Mouse (Mus musculus) kidney, embryonic 15.5 days (tissue): Measurements from ENCODE around the gene Brdt. TPM values are rescaled to one million over a fixed set of nuclear protein-coding genes. Genes with fewer than 3 reads are reported as not detected.

ENCODE experiments used
- ATAC-seq: fragments of 200-750 bp; cut with Nextera tagmentation; replicated peaks from 2 replicates; pipeline ENCODE4 v1.8.0; 2017; ENCODE audit warnings: moderate TSS enrichment; ENCODE audit not compliant: low FRiP score
- H3K27ac ChIP-seq: fragments of 300-500 bp; sonication (generic); 2 replicates; pipeline ENCODE4 v1.5.1; 2015; ENCODE audit warnings: mild to moderate bottlenecking, inconsistent platforms
- H3K27me3 ChIP-seq: fragments of 300-500 bp; sonication (generic); 2 replicates; pipeline ENCODE4 v1.6.1; 2015; ENCODE audit warnings: inconsistent platforms
- H3K36me3 ChIP-seq: fragments of 300-500 bp; sonication (generic); 2 replicates; pipeline ENCODE4 v1.6.1; 2015; ENCODE audit warnings: inconsistent platforms
- H3K4me1 ChIP-seq: fragments of 300-500 bp; sonication (generic); 2 replicates; pipeline ENCODE4 v1.6.1; 2015; ENCODE audit warnings: inconsistent platforms
- H3K4me2 ChIP-seq: fragments of 300-500 bp; sonication (generic); 2 replicates; pipeline ENCODE4 v1.6.1; 2015; ENCODE audit warnings: moderate library complexity, mild to moderate bottlenecking, inconsistent platforms
- H3K4me3 ChIP-seq: fragments of 300-500 bp; sonication (generic); replicated peaks from 2 replicates; pipeline ENCODE4 v1.5.1; 2015; ENCODE audit warnings: mild to moderate bottlenecking, inconsistent platforms
- H3K9ac ChIP-seq: fragments of 300-500 bp; sonication (generic); 2 replicates; pipeline ENCODE4 v1.6.1; 2015; ENCODE audit warnings: mild to moderate bottlenecking, inconsistent platforms
- H3K9me3 ChIP-seq: fragments of 300-500 bp; sonication (generic); replicated peaks from 2 replicates; pipeline ENCODE4 v1.6.1; 2016; ENCODE audit warnings: inconsistent platforms
- whole genome bisulfite sequencing: fragments of 180-500 bp; shearing (Covaris S2); methylation state at CpG from one replicate; pipeline ENCODE4 v1.1.7; 2015; ENCODE audit warnings: mixed read lengths; 5-methylcytosine and 5-hydroxymethylcytosine counted together
- polyA plus RNA-seq: library from polyadenylated mRNA; unstranded; fragments of >200 nt; fragmentation: Nextera tagmentation; extraction: Ambion mirVana; gene quantifications from 2 replicates; pipeline ENCODE4 v1.2.1, GENCODE M21; 2015

Gene Brdt
- polyA plus RNA-seq: 1.7 and 2.0 TPM in 2 replicates

GRCm38 (mm10) chr5:107330916-107331421 lies at the start of gene Brdt:
Brdt (plus strand) TSS chr5:107331159.
- Histone ChIP-seq H3K36me3 (no peaks in the 10 kb centered on the region), H3K4me3 (no peak within 1 kb of the TSS), H3K27me3 (no peaks in the 10 kb centered on the region), H3K9ac (no peak within 1 kb of the TSS), H3K9me3 (no peaks in the 10 kb centered on the region), H3K4me2 (no peak within 1 kb of the TSS), H3K4me1 (no peaks in the 10 kb centered on the region), H3K27ac (no peak within 1 kb of the TSS)
- ATAC-seq: no peak
- 92% methylated on average over 30 of the region's 30 CpGs for WGBS

DNA sequence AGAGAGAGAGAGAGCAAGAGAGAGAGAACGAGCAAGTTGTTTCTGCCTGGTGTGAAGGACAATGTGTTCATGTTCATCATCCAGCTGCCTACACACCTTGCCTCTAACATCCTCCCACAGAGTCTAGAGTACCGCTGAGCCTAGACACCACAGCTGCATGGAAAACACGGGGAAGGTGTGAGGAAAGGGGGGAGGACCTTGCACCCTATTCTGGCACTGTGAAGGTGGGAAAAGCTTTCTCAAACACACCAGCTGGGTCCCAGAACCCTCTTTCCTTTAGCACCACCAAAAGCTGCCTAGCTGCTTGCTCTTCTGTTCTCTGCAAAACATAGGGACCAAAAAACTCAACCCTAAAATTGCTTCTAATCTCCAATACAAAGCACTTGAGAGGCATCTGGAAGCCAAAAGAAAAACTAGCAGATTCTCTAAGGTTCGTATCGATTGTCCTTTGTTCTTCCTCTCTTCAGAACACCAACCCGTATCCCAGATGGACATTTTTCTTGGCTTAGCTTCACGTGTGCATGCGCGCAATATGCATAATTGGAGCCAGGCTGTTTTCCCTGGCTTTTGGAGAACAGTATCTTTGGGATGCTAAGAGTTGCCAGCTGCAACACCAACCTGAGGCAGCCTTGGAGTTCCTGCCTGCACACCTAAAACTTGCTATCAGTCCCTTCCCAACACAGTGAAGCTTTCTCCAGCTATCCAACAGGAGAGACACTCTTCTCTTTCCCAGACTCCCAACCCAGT lies 48.2 kb upstream of the Brdt start:
- peaks cover 9% of the 10 kb centered on the region for H3K4me1 ChIP-seq
- H3K27ac ChIP-seq: no peak overlapping the region
- no peak overlapping the region for H3K4me3 ChIP-seq
- no peaks in the 10 kb centered on the region for H3K36me3 ChIP-seq
- WGBS: 75% methylated on average over 9 of the region's 9 CpGs
- no peak overlapping the region for H3K9ac ChIP-seq
- no peak for ATAC-seq
- no peak overlapping the region for H3K4me2 ChIP-seq
- no peaks in the 10 kb centered on the region for H3K9me3 ChIP-seq
- H3K27me3 ChIP-seq: peaks cover 2% of the 10 kb centered on the region; the same call in 1 of the 2 replicates

DNA sequence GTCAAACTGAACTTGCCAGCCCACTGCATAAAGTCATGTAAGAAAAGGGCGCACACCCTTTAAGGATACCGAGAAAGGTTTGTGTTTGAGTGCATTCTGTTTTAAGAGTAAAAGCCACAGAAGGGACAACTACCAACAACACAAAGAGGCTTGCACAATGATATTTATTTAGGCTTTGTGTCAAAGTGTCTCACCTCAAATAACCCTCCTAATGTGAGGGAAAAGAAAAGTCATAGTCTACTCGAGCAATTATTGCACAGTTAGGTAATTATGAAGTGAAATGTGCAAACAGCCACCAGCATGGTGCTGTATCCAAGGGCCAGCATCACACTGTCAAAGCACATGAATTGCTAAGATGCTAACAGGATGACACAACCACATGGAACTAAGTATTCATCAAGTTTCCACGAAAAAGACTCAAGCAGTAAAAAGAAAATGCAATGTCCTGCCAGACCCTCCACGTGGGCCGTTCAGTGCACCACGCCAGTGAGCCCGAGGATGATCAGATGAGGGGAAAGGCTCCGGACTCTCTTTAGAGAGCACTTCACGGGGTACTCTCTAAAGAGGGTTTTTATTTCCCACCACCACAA lies 46.9 kb upstream of the Brdt start:
- Histone ChIP-seq H3K4me1 (peaks cover 18% of the 10 kb centered on the region), H3K27me3 (peaks cover 10% of the 10 kb centered on the region), H3K4me3 (no peak overlapping the region), H3K27ac (no peak overlapping the region), H3K9ac (no peak overlapping the region), H3K36me3 (no peaks in the 10 kb centered on the region), H3K9me3 (no peaks in the 10 kb centered on the region), H3K4me2 (no peak overlapping the region)
- WGBS: 72% methylated on average over 10 of the region's 10 CpGs
- no peak for ATAC-seq

- no peak overlapping the region for H3K4me2 ChIP-seq
- ATAC-seq: no peak
- 78% methylated on average over 6 of the region's 6 CpGs for WGBS
Observed at GRCm38 (mm10) chr5:107285563-107285962, 45.4 kb upstream of the Brdt start.

DNA sequence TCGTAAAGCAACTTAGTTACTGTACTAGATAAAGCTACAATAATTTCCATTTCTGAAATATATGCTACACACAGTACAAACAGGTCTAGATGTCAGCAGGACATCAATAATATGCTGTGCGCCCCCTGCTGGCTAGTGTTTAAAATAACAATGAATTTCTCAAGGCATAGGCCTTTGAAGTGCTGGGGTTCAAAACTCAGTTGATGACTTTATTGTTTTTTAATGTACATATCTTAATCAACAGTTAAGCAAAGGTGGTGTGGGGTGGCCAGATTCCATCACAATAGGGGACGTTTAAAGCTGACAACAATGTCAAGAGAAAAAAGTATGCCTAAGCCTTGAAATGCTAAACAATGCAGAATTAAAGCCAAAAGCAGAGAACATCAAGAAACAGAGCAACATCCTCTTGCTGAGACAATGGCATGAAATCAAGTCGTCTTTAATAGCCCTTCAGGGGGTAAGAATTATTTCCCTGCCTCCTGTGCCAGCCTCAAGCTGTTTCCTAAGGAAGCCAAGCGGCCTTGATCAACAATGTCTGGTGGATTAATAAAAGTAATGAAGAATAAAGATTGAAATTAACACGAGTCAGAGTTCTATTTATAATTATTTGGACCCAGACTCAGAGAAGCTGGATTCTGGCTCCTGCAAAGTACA lies 43.6 kb upstream of the Brdt start:
- ATAC-seq: no peak
- WGBS: 29% methylated on average over 6 of the region's 6 CpGs
- peak overlapping the region; percentile 81 for H3K4me3 ChIP-seq
- no peak overlapping the region for H3K27ac ChIP-seq
- peaks cover 22% of the 10 kb centered on the region for H3K27me3 ChIP-seq
- no peaks in the 10 kb centered on the region for H3K36me3 ChIP-seq
- peak overlapping the region; percentile 90 for H3K4me2 ChIP-seq
- H3K9ac ChIP-seq: no peak overlapping the region
- H3K4me1 ChIP-seq: peaks cover 25% of the 10 kb centered on the region
- no peaks in the 10 kb centered on the region for H3K9me3 ChIP-seq

More at GRCm38 (mm10) chr5:107285563-107285962, 45.4 kb upstream of the Brdt start:
- Histone ChIP-seq H3K9me3 (no peaks in the 10 kb centered on the region), H3K36me3 (no peaks in the 10 kb centered on the region), H3K27ac (no peak overlapping the region), H3K4me3 (no peak overlapping the region), H3K4me1 (peaks cover 25% of the 10 kb centered on the region), H3K27me3 (peaks cover 16% of the 10 kb centered on the region), H3K9ac (no peak overlapping the region)

DNA sequence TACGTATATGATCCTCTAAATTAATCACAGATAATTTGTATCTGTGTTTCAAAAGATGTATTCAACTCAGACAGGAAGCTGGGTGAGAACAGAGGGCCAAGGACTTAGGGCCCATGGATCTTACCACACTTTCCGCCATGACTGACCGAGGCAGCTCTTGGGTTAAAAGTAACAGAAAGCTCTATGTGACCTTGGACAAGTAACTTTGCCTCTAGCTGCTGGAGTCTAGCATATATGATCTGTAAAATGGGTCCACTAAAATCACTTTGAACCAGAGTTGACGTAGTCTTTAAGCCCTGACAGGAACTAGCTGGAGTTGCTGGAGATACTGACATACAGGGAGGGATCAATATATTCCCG lies 43.1 kb upstream of the Brdt start:
- Histone ChIP-seq H3K27ac (no peak overlapping the region), H3K4me2 (peak overlapping the region; percentile 90), H3K9ac (peak overlapping the region; percentile 80), H3K27me3 (peaks cover 23% of the 10 kb centered on the region), H3K9me3 (no peaks in the 10 kb centered on the region), H3K36me3 (no peaks in the 10 kb centered on the region), H3K4me1 (peaks cover 25% of the 10 kb centered on the region), H3K4me3 (peak overlapping the region; percentile 81)
- no peak for ATAC-seq
- 53% methylated on average over 5 of the region's 5 CpGs for WGBS

- Histone ChIP-seq H3K27ac (peak overlapping the region; percentile 93), H3K36me3 (no peaks in the 10 kb centered on the region), H3K4me3 (peak overlapping the region; percentile 81), H3K4me1 (peaks cover 21% of the 10 kb centered on the region), H3K9ac (peak overlapping the region; percentile 80), H3K27me3 (peaks cover 23% of the 10 kb centered on the region), H3K4me2 (peak overlapping the region; percentile 90), H3K9me3 (no peaks in the 10 kb centered on the region)
- peak; percentile 44; the same call in 1 of the 2 replicates for ATAC-seq
- under 1% methylated on average over 62 of the region's 62 CpGs for WGBS
Observed at GRCm38 (mm10) chr5:107288427-107289233, 42.3 kb upstream of the Brdt start.

GRCm38 (mm10) chr5:107289234-107289764 lies 41.7 kb upstream of the Brdt start, which contains the start of gene Tgfbr3:
Tgfbr3 (minus strand) TSS chr5:107289629.
- Histone ChIP-seq H3K9me3 (no peaks in the 10 kb centered on the region), H3K36me3 (no peaks in the 10 kb centered on the region), H3K27me3 (peaks cover 23% of the 10 kb centered on the region), H3K9ac (peak within 1 kb of the TSS; percentile 80), H3K27ac (peak within 1 kb of the TSS; percentile 93), H3K4me1 (peaks cover 21% of the 10 kb centered on the region), H3K4me3 (peak within 1 kb of the TSS; percentile 81), H3K4me2 (peak within 1 kb of the TSS; percentile 90)
- under 1% methylated on average over 50 of the region's 54 CpGs for WGBS
- ATAC-seq: peak; percentile 95

DNA sequence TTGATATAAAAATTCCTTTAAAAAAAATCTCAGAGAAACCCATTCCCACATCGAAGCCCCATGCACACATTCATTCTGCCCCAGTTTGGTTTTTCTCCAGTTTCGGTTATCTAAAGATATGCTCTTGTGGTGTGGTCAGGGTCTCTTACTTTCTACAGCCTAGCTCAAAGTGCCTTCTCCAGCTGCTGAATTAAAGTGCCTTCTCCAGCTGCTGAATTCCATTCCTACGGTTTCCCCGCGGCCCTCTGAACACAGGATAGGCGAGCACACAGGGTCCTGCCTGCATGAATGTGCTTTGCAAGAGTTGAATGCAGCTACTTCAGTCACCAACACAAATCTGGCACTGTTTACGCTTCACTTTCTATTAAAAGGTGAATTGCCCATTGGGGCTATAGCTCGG lies 41.0 kb upstream of the Brdt start:
- H3K27me3 ChIP-seq: peaks cover 23% of the 10 kb centered on the region
- H3K4me1 ChIP-seq: peaks cover 21% of the 10 kb centered on the region
- WGBS: 38% methylated on average over 8 of the region's 8 CpGs
- no peak overlapping the region for H3K9ac ChIP-seq
- no peaks in the 10 kb centered on the region for H3K36me3 ChIP-seq
- H3K9me3 ChIP-seq: no peaks in the 10 kb centered on the region
- ATAC-seq: no peak
- H3K27ac ChIP-seq: peak overlapping the region; percentile 93; the same call in 1 of the 2 replicates
- H3K4me3 ChIP-seq: peak overlapping the region; percentile 81
- H3K4me2 ChIP-seq: peak overlapping the region; percentile 90

GRCm38 (mm10) chr5:107294041-107294440 lies 36.9 kb upstream of the Brdt start:
- Histone ChIP-seq H3K4me2 (no peak overlapping the region), H3K4me1 (peaks cover 19% of the 10 kb centered on the region), H3K9me3 (no peaks in the 10 kb centered on the region), H3K36me3 (no peaks in the 10 kb centered on the region), H3K27ac (no peak overlapping the region), H3K27me3 (peaks cover 14% of the 10 kb centered on the region; the same call in 1 of the 2 replicates), H3K9ac (no peak overlapping the region), H3K4me3 (no peak overlapping the region)
- 94% methylated on average over 4 of the region's 4 CpGs for WGBS
- ATAC-seq: no peak
